Mouse (Mus musculus) heart, postnatal 36 days (tissue): ENCODE results near the gene Ndufs7. TPM values are rescaled to one million over a fixed set of nuclear protein-coding genes. Genes with fewer than 3 reads are reported as not detected.

Experiments
- DNase-seq, 2 experiments: peaks; one replicate each; pipeline ENCODE4 v3.0.0; 2021 to 2022
- intact Hi-C: fragments of 180-260 bp; cut with DNase I; formaldehyde crosslinking; loops from one replicate; pipeline ENCODE4 v1.15.1; 2025
- total RNA-seq, 2 experiments: library from RNA; stranded (reverse); gene quantifications; 2 replicates each; pipeline ENCODE4 v1.2.3; 2021

The Ndufs7 gene
- total RNA-seq, 2 experiments from 2014 or later, result 962 to 997 TPM

DNA sequence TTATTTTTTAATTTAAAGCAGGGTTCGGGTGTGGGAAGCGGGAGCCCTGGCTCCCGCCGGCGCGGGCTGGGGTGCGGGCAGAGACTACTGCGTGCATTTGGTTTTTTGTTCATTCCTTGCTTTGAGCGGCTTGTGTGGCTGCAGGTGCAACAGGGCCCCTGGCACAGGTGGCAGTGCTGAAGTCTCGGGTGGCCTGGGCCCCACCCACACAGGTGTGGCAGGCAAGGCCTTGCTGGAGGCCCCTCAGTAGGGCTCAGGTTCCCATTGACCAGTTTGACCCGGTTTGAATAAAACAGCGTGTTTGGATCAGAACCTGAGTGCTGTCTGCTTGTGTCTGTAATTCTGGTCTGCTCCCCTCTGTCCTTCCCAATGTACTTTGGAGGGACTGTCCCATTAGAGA, 39.2 kb downstream of the Ndufs7 start:
- DNase-seq, result no peak
- intact Hi-C loops, result no loop called here

DNA sequence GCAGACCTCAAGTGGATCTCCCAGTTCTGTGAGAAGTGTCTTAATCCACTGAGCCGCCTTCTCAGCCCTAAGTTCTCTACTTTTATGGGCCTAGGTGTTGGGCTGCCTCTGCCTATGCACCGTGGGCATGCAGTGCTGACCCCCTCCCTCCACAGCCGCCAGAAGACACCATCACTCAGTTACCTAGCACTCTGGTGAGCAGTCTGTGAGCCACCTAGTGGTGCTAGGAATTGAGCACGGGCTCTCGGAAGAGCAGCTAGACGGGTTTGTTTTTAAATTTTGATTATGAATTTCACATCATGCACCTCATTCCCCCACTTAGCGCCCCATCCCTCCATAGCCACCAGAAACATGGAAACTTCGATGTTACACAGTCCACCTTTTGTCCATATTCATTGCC, 39.7 kb downstream of the Ndufs7 start:
- intact Hi-C loops, result no loop called here
- DNase-seq, result no peak

- intact Hi-C loops, result no loop called here
- peak; percentile 94 for DNase-seq
Measured at GRCm38 (mm10) chr10:80292251-80293146, 43.6 kb downstream of the Ndufs7 start, which contains the start of gene Rps15. Gene Rps15 (plus strand): TSS chr10:80292453.

- DNase-seq, result no peak
- intact Hi-C loops, result no loop called here
Measured at GRCm38 (mm10) chr10:80293325-80293724, 44.4 kb downstream of the Ndufs7 start.

GRCm38 (mm10) chr10:80294311-80294710, 45.4 kb downstream of the Ndufs7 start:
- intact Hi-C loops, result loop anchor here (2.0 kb wide), 1 partner anchor 26 kb away; the partner anchor contains the start of gene 2310011J03Rik
- no peak for DNase-seq

- intact Hi-C loops, result loop anchor here (1.0 to 2.0 kb wide), 3 partner anchors 26 to 79 kb away; partner anchors contain the start of genes 2310011J03Rik and Adamtsl5
- DNase-seq, result no peak
Measured at GRCm38 (mm10) chr10:80294788-80295303, 45.9 kb downstream of the Ndufs7 start.

DNA sequence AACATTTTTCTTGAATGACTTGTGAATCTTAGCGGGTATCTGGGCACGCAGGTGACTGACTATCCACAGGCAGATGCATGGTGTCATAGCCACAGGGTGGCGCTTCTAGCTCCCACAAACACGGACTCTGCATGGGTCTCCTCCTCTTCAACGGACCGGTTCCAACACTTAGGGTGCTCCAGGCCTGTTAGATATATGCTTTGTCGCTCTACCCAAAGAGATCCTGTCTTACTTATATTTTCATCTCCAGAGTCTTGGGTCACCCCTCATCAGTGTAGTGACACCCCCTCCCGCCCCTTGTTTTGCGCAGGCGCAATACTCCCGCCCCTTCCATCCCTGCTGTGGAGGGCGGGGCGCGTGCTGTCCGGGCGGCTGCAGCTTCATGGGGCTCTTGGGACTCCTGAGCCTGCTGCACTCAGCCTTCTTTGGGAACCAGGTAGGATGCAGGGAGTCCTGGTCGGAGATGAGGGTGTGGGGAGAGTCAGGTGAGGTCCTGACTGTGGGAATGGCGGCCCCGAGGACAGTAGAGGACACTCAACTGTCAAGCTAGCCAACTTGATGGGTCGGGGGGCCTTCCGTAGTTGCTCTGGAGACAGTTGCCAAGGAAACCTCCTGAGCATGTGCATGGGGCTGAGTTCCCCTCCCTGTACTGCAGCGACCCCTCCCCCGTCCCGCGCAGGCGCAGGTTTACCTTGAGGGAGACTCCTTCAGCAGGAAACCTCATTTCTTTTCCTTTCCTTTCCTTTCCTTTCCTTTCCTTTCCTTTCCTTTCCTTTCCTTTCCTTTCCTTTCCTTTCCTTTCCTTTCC, 46.9 kb downstream of the Ndufs7 start, which contains the start of gene Apc2:
TSS of gene Apc2 (plus strand) at position 360 of the 808 bp plus-strand sequence.
- intact Hi-C loops, result loop anchor here (1.0 to 2.0 kb wide), 3 partner anchors 25 to 78 kb away; partner anchors contain the start of genes 2310011J03Rik and Adamtsl5
- DNase-seq, result peak; percentile 71 to 81

GRCm38 (mm10) chr10:80296824-80297223, 47.9 kb downstream of the Ndufs7 start:
- no peak for DNase-seq
- intact Hi-C loops, result no loop called here

DNA sequence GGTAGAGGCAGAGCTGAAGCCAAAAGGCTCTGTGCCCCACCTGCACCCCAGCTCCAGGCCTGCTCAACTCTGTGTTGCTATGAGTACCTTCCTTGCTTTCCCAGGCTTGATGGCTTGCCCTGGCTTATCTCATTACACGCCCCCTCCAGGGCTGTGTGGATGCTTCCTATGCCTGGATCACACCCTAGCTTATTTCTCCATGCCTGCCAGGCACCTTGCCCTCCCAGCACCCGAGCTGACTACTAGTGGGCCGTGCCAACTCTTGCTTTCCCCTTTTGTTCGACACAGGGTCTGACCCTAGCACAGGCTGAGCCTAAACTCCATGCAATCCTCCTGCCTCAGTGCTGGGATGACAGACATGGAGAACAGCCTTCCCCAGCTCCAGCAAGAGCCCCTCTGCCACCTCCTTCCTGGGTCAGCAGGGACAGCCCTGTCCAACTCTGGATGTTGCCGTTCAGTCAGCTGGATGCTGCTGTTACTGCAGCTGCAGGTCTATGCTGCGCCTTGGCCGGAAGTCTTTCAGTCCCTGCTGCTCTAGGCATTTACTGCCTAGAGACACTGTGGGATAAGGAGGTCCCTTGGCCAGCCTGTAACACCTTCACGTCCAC, 48.7 kb downstream of the Ndufs7 start:
- DNase-seq, result no peak
- intact Hi-C loops, result no loop called here

- peak in 1 of 2 experiments; percentile 46 for DNase-seq
- intact Hi-C loops, result no loop called here
Measured at GRCm38 (mm10) chr10:80298571-80299281, 49.8 kb downstream of the Ndufs7 start.

DNA sequence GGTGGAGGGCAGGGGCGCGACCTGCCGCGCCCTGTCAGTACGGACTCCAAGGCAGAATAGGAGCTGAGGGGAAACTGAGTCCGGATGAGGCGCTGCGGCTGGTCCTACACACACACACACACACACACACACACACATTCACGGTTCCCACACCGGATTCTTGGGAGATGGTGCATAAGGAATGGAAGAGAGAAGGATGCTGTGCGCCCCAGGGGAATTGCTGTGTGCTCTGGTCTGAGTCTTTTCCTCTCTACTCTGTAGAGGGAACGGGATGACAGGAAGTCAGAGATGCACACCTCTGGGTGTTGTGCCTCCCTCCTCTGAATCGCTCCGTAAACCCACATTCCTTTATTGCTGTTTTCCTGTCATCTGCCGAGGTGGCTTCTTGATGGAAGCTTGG, 50.4 kb downstream of the Ndufs7 start:
- intact Hi-C loops, result no loop called here
- no peak for DNase-seq

DNA sequence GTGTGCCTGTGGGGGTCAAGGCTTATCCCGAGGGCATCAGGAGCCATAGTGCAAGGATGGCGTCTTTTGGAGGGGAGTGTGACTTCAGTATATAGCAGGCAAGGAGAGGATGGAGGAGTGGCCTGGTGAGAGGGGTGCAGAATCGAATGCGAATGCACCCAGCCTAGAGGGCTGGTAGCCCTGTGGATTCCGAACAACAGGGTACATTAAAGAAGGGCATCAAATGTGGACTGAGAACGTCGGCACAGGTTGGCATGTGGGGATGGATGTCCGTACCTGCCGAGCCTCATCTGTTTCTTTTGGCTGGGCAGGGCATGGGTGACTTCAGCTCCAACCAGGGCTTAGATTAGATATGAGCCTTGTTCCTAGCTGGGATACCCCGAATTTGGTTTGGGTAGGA, 50.9 kb downstream of the Ndufs7 start:
- intact Hi-C loops, result no loop called here

DNA sequence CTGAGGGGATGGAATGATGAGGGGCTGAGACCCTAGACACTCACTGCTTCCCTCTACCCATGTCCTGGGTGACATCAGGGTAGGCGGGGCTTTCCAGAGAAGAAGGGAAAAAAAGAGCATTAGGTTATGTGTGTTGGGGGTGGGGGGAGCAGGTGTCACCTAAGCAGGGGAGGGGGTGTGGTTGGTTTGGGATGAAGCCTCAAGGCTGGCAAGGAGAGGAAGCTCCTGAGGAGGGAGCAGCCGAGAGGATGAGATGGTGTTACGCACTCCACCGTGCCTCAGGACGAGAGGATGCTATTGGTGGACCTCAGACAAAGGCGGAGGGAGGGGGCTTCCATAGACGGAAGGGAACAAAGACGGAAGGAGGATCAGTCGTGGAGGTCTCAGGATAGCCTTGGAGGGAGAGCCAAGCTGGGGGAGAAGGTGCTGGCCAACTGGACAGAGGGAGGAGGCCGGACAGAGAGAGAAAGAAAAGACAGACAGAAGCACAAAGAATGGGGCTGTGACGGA, 51.8 kb downstream of the Ndufs7 start:
- intact Hi-C loops, result no loop called here
- DNase-seq, result no peak

More for the DNA sequence above, 50.9 kb downstream of the Ndufs7 start:
- no peak for DNase-seq

DNA sequence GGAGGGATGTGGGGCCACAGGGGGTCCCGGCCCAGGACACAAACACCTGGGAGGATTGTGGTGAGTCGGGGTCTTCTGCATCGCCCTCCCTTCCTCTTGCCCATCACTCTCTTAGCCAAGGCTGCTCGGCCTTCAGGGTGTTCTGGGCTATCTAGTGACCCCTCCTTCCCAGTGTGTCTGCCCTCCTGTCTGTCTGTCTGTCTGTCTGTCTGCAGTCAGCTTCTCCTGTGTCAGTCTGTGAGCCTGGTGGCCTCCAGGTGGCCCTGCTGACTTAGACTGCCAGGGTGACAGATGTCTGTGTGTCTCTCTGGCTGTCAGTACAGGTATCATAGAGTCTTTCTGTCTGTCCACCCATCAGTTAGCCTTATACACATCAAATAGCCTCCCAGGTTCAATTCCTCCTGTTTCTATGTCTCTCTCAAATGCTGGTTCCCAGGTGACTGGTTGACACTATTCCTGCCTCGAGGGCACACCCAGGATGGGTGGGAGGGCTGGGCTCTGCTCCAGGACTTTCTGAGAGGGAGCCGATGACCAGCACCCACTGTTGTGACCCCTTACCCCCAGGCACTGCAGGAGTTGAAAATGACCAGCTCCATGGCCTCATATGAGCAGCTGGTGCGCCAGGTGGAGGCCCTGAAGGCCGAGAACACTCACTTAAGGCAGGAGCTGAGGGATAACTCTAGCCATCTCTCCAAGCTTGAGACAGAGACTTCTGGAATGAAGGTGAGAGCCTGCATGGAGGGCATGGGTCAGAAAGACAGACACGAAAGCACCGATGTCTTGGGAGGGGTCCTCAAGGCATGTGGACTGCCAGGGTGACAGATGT, 52.5 kb downstream of the Ndufs7 start:
- intact Hi-C loops, result no loop called here

GRCm38 (mm10) chr10:80302082-80302355, 53.1 kb downstream of the Ndufs7 start:
- no peak for DNase-seq
- intact Hi-C loops, result no loop called here

More for the DNA sequence above, 52.5 kb downstream of the Ndufs7 start:
- no peak for DNase-seq

DNA sequence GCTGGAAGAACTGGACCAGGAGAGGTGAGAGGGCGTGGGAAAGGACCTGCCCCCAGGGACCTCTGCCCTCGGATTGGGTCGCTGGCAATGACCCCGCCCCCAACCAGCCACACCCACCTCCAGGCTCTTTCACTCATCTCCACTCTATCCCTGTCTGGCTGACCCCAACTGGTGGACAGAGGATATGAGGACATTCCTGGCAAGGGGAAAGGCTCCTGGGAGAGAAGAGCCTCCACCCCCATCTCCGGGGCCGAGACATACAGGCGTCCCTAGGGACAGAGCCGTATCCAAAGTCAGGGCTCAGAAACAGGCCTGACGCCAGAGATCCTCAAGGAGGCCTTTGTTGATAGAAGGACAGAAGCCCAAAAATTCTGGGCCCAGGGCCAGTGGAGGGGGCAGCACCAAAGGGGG, 53.6 kb downstream of the Ndufs7 start:
- intact Hi-C loops, result no loop called here
- peak; percentile 82 to 83 for DNase-seq

DNA sequence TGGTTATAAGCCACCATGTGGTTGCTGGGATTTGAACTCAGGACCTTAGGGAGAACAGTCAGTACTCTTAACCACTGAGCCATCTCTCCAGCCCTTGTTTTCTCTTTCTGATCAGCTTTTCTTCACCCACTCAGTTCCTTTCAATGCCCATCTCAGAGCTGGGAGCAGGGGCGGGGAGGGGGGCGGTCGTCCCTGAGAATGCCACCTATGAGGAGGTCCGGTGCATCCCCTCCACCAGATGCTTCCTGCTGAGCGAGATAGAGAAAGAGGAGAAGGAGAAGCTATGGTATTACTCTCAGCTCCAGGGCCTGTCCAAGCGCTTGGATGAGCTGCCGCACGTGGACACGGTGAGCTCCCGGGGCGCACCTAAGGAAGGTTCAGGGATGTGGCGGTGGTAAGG, 55.5 kb downstream of the Ndufs7 start:
- DNase-seq, result no peak
- intact Hi-C loops, result no loop called here

GRCm38 (mm10) chr10:80304862-80305261, 55.9 kb downstream of the Ndufs7 start:
- DNase-seq, result no peak
- intact Hi-C loops, result no loop called here
